Mouse (Mus musculus): ENCODE data around the gene Gnat2. TPM values are rescaled to one million over a fixed set of nuclear protein-coding genes. Genes with fewer than 3 reads are reported as not detected.

Gene Gnat2
- not detected for total RNA-seq (2021)
- long read RNA-seq, experiment 1, result 0 reads
- long read RNA-seq, experiment 2, result 0 reads

DNA sequence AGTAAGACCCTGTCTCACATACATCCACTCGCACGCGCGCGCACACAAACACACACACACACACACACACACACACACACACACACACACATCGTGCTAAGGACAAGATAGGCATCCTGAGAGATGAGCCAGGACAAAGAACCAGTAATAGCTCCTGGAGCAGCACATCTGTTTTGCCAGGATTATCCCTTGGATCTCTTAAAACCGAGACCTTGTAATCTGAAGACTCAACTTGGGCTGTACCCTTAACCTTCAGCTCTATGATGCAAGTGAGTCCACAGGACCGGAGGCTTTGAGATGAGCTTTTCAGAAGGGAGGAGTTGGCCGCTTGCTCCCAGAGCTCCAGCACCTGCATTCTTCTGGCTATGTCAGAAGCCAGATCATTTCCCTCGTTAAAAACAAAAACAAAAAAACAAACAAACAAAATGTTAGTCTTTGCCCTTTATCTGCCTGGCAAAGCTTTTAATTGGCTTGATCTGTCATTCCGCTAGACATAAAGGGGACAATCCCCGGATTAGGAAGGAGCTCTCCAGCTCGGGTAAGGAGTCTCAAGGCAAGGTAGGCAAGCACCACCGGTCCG lies at the start of gene Gnat2:
Gene Gnat2, plus strand, starts transcription at position 254 of the 580 bp plus-strand sequence.
- no peak for DNase-seq (ENCODE audit: low spot score in 2 of 2)

GRCm38 (mm10) chr3:108044394-108045140 lies 48.0 kb upstream of the Gnat2 start, which contains the start of gene Gstm4:
Gstm4 (minus strand) TSS chr3:108044894.
- peak; percentile 77 to 88 for DNase-seq (ENCODE audit: low spot score in 2 of 2)

DNA sequence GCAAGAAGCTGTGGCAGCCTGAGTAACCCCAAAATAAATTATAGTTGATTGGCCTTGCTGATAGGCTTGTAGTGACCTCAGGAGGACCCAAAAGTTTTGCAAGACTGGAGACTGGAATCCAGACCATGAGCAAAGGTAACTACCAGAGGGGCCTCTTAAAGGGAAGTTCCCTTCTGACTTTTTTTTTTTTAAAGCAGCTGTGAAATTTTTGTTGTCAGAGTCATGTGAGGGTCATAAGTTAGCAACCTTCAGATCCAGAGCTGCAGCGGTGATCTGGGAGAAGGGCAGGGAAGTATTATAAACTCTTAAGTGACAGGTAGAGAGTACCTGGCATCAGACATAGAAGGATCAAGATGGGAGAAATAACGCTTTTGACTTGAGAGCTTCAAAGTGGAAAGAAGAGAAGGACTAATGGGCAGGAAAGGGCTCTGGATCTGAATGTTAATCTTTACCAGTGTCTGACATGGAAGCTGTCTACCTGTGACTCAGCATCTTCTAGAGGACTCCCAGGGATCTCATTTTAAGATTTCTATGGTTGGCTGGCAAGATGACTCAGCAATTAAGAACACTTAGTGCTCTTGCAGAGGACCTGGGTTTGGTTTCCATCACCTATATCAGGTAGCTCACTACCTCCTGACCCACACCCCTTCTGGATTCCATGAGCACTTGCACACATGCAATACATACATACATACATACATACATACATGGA lies 45.5 kb upstream of the Gnat2 start:
- DNase-seq (ENCODE audit: low spot score in 2 of 2), result no peak

DNA sequence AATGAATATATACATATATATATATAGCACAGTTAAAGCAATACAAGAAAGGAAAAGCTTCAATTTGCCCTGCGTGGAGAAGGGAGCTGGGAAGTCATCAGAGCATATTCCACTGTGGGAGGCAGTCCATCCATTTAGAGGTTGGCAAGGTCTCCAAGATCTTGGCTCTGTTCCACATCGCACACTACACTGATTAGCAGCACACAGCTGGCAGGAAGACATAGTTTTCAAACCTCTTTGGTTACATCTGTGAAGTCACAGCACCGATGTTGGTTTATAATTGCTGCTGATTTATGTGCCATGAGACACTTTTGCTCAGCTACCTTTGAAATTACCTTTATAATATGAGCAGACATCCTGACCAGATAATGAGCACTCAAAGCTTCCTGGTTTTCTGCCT lies 44.3 kb upstream of the Gnat2 start:
- no peak for DNase-seq (ENCODE audit: low spot score in 2 of 2)

DNA sequence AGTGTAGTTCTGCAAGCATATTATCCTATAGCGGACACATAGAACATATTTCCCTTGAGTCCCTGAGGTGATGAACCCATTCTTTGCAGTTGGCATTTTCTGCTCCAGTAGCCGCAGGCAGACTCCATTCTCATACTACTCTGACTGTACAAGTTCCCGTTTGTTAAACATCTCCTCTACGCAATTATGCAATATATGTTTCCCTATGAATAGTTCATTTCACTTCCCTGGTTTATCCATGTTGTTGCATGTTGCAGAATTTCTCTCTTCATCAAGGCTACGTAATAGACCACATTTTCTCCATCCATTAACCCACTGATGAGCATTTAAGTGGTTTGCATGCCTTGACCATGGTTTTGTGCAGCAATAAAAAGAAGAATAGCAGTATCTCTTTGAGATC lies 42.1 kb upstream of the Gnat2 start:
- no peak for DNase-seq (ENCODE audit: low spot score in 2 of 2)

- DNase-seq (ENCODE audit: low spot score in 2 of 2), result peak in 1 of 2 experiments; percentile 78
Observed at GRCm38 (mm10) chr3:108061420-108061819, 31.2 kb upstream of the Gnat2 start.

- DNase-seq (ENCODE audit: low spot score in 2 of 2), result no peak
Observed at GRCm38 (mm10) chr3:108062648-108063047, 29.9 kb upstream of the Gnat2 start.

DNA sequence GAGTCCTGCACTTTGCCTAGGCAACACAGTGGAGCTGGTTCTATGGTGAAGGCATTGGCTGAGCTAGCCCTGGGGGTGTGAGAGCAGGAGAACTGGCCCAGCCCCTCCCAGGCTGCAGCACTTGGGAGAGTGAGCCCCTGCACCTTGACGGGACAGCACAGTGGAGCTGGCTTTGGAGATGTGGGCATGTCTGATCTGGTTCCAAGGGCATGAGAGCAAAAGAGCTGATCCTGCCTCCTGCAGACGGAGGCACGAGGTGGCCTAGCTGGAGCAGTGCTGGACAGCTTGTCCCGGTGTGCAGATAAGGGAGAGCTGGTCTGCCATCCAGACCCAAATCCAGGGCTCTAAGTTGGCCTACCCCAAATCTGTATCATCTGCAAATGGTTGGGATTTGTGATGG lies 27.9 kb upstream of the Gnat2 start:
- no peak for DNase-seq (ENCODE audit: low spot score in 2 of 2)

DNA sequence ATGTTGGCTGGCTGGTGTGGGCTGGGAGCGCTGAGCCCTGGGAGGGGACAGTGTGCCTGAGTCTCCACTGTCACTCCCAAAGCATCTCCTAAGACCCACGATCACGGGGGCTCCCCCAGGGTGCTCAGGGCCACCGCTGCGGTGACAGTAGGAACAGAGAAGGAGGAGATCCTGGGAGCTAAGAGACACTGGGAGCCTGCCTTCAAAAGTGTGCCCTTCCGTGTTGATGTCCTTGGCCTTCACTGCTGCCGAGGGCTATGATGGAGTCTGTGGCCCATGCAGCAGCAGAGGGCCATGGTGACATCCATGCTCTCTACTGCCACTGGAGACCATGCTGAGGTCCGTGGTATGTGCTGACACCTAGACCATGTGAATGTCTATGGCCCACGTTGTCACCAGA lies 27.0 kb upstream of the Gnat2 start:
- no peak for DNase-seq (ENCODE audit: low spot score in 2 of 2)

DNA sequence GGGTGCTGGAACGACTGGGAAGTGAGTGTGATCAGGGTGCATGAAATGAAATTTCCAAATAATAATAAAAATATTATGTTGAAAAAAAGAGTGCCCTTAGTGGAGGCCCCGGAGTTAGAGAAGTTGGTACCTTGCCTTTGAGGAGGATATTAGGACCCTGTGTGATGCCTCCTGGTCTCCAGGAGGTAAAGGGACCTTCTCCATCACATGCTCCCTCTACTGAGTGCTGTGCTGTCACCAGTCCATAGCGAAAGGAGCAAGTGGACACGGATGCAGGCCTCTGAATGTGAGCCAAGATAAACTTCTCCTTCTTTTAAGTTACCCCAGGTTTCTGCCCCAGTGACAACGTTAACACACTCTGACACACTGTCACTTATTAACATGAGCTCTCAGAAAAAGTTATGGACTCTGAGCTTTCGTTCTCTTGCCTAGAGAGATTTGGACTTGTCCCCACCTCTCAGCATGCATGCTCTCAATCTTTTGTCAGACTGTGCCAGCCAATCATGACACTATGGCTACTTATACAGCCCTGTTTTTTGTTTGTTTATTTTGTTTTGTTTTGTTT lies 25.1 kb upstream of the Gnat2 start:
- DNase-seq (ENCODE audit: low spot score in 2 of 2), result no peak

- DNase-seq (ENCODE audit: low spot score in 2 of 2), result no peak
Observed at GRCm38 (mm10) chr3:108068826-108069225, 23.8 kb upstream of the Gnat2 start.

GRCm38 (mm10) chr3:108069231-108069870 lies 23.2 kb upstream of the Gnat2 start:
- no peak for DNase-seq (ENCODE audit: low spot score in 2 of 2)

- DNase-seq (ENCODE audit: low spot score in 2 of 2), result peak in 1 of 2 experiments; percentile 50
Observed at GRCm38 (mm10) chr3:108070295-108071293, 22.0 kb upstream of the Gnat2 start.

GRCm38 (mm10) chr3:108072983-108073569 lies 19.5 kb upstream of the Gnat2 start:
- DNase-seq (ENCODE audit: low spot score in 2 of 2), result no peak

DNA sequence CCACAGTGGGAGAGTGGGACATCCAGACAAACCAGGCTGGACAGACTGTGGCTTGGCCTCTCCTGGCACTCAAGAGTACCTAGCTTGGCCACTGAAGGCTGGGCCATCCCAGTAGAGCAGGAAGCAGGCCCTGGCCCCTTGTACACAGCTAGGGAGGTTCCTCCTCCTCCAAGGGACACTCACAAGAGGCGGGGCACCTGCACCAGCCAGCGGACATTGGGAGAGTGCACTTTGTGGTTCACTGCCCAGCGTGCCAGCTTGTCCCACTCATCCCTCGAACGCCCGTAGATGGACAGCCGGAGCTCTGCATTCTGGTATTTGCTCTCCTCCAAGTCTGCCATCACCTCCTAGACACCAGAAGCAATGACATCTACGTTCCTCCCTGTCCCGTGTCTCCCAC lies 15.8 kb upstream of the Gnat2 start:
- no peak for DNase-seq (ENCODE audit: low spot score in 2 of 2)

- DNase-seq (ENCODE audit: low spot score in 2 of 2), result no peak
Observed at GRCm38 (mm10) chr3:108081681-108082080, 10.9 kb upstream of the Gnat2 start.

GRCm38 (mm10) chr3:108082251-108082875 lies 10.2 kb upstream of the Gnat2 start:
- no peak for DNase-seq (ENCODE audit: low spot score in 2 of 2)

DNA sequence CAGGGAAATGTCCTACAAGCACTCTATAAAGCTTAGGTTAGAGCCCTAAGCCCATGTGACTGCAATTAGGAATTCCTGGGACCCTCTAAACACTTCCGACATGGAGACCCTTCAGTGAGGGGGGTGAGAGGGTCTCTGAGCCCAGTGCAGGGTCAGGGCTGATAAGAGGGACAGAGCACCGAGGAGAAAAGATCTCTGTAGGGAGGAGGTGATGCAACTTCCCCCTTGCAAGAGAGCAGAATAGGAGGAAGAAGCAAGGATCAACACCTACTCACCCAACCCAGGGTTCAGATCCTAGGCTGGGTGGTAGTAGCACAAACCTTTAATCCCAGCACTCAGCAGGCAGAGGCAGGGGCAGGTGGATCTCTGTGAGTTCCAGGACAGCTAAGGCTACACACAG lies 9.4 kb upstream of the Gnat2 start:
- DNase-seq (ENCODE audit: low spot score in 2 of 2), result no peak

- no peak for DNase-seq (ENCODE audit: low spot score in 2 of 2)
Observed at GRCm38 (mm10) chr3:108083904-108084407, 8.6 kb upstream of the Gnat2 start.
